Mouse (Mus musculus) hindbrain, embryonic 11.5 days (tissue): Measurements from ENCODE around the gene Magee1. TPM values are rescaled to one million over a fixed set of nuclear protein-coding genes. Genes with fewer than 3 reads are reported as not detected.
"Not testable (repeated sequence)": the region's sequence is repeated elsewhere in the genome, so short reads cannot be mapped to it uniquely, and the experiment has no call there.

ENCODE experiments used
- ATAC-seq: fragments of 200-750 bp; cut with Nextera tagmentation; 2 replicates; pipeline ENCODE4 v1.8.0; 2017; ENCODE audit warnings: mild to moderate bottlenecking, moderate TSS enrichment, moderate library complexity; ENCODE audit not compliant: low FRiP score
- DNase-seq: peaks from one replicate; pipeline ENCODE4 v3.0.0-alpha.2; 2015; ENCODE audit warnings: low spot score
- H3K27ac ChIP-seq: fragments of 300-500 bp; sonication (generic); 2 replicates; pipeline ENCODE4 v1.5.1; 2014; ENCODE audit warnings: mild to moderate bottlenecking, low read depth, low read length
- H3K27me3 ChIP-seq: fragments of 300-500 bp; sonication (generic); 2 replicates; pipeline ENCODE4 v1.6.1; 2014; ENCODE audit warnings: mild to moderate bottlenecking, low read length, moderate library complexity, mixed read lengths; ENCODE audit not compliant: control insufficient read depth, insufficient read depth
- H3K36me3 ChIP-seq: fragments of 300-500 bp; sonication (generic); 2 replicates; pipeline ENCODE4 v1.6.1; 2014; ENCODE audit warnings: mild to moderate bottlenecking, low read length, moderate library complexity, mixed read lengths; ENCODE audit not compliant: control insufficient read depth, insufficient read depth
- H3K4me1 ChIP-seq: fragments of 300-500 bp; sonication (generic); replicated peaks from 2 replicates; pipeline ENCODE4 v1.6.1; 2014; ENCODE audit warnings: low read length, mixed read lengths; ENCODE audit not compliant: control insufficient read depth, insufficient read depth
- H3K4me2 ChIP-seq: fragments of 300-500 bp; sonication (generic); replicated peaks from 2 replicates; pipeline ENCODE4 v1.6.1; 2014; ENCODE audit warnings: mild to moderate bottlenecking, low read depth, low read length
- H3K4me3 ChIP-seq: fragments of 300-500 bp; sonication (generic); 2 replicates; pipeline ENCODE4 v1.5.1; 2014; ENCODE audit warnings: low read depth, low read length
- H3K9ac ChIP-seq: fragments of 300-500 bp; sonication (generic); 2 replicates; pipeline ENCODE4 v1.6.1; 2014; ENCODE audit warnings: low read depth, low read length
- H3K9me3 ChIP-seq: fragments of 300-500 bp; sonication (generic); 2 replicates; pipeline ENCODE4 v1.6.1; 2016; ENCODE audit warnings: low read length; ENCODE audit not compliant: control insufficient read depth
- WGBS: fragments of 180-500 bp; shearing (Covaris S2); extraction: QIAGEN DNeasy Blood & Tissue Kit; methylation state at CpG from one replicate; pipeline ENCODE4 v1.1.7; 2014; 5-methylcytosine and 5-hydroxymethylcytosine counted together
- polyA plus RNA-seq: library from polyadenylated mRNA; unstranded; fragments of >200 nt; fragmentation: Nextera tagmentation; extraction: Ambion mirVana; gene quantifications from 2 replicates; pipeline ENCODE4 v1.2.1, GENCODE M21; 2014

Gene Magee1
- 27.0 and 30.3 TPM in 2 replicates for polyA plus RNA-seq

GRCm38 (mm10) chrX:105120275-105121226 is at the start of gene Magee1:
Magee1 (plus strand) TSS chrX:105120378.
- H3K4me1 ChIP-seq = no peaks in the 10 kb centered on the region
- ATAC-seq (peak; percentile 78), DNase-seq (peak; percentile 79)
- no peaks in the 10 kb centered on the region for H3K36me3 ChIP-seq
- peaks cover 23% of the 10 kb centered on the region for H3K27me3 ChIP-seq
- H3K9ac ChIP-seq = peak within 1 kb of the TSS; percentile 66
- H3K27ac ChIP-seq = peak within 1 kb of the TSS; percentile 17; the same call in 1 of the 2 replicates
- 13% methylated on average over 59 of the region's 65 CpGs for WGBS
- peak within 1 kb of the TSS; percentile 74 for H3K4me2 ChIP-seq
- H3K4me3 ChIP-seq = peak within 1 kb of the TSS; percentile 58
- no peaks in the 10 kb centered on the region for H3K9me3 ChIP-seq

DNA sequence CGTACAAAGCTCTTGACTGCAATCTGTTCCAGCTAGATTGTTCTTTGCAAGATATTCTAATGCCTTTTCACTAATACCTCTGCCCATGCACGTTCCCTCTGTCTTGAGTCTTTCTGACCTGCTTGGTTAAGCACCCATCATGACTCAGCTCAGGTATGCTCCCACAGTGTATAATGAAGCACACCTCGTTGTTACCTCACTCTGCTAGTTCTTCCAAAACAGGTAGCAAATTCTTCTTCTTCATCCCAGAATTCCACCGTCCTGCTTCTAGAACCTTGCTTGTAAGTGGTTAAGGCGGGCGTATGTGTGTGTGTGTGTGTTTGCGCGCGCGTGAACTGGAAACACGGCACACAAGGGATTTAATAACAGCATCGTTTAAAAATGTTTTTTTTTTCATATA is 41.0 kb upstream of the Magee1 start:
- DNase-seq = no peak
- no peaks in the 10 kb centered on the region for H3K9me3 ChIP-seq
- peak overlapping the region; percentile 48 for H3K9ac ChIP-seq
- no peaks in the 10 kb centered on the region for H3K4me1 ChIP-seq
- ATAC-seq = peak; percentile 63
- no peaks in the 10 kb centered on the region for H3K27me3 ChIP-seq
- H3K4me2 ChIP-seq = peak overlapping the region; percentile 61
- no peak overlapping the region for H3K27ac ChIP-seq
- H3K36me3 ChIP-seq = no peaks in the 10 kb centered on the region
- peak overlapping the region; percentile 52 for H3K4me3 ChIP-seq
- WGBS = 4% methylated on average over 12 of the region's 12 CpGs

GRCm38 (mm10) chrX:105079615-105080092 is 40.5 kb upstream of the Magee1 start, which contains the start of gene Pbdc1:
Pbdc1 (plus strand) TSS chrX:105079756.
- Histone ChIP-seq H3K9me3 (no peaks in the 10 kb centered on the region), H3K36me3 (no peaks in the 10 kb centered on the region), H3K27me3 (no peaks in the 10 kb centered on the region), H3K9ac (peak within 1 kb of the TSS; percentile 48), H3K4me3 (peak within 1 kb of the TSS; percentile 52), H3K27ac (no peak within 1 kb of the TSS), H3K4me2 (peak within 1 kb of the TSS; percentile 61), H3K4me1 (no peaks in the 10 kb centered on the region)
- peak; percentile 90 for DNase-seq
- 2% methylated on average over 34 of the region's 35 CpGs for WGBS
- ATAC-seq = peak; percentile 99

- no peak overlapping the region for H3K27ac ChIP-seq
- H3K4me1 ChIP-seq = no peaks in the 10 kb centered on the region
- DNase-seq (no peak), ATAC-seq (no peak)
- WGBS = 14% methylated on average over 8 of the region's 8 CpGs
- H3K27me3 ChIP-seq = no peaks in the 10 kb centered on the region
- peak overlapping the region; percentile 45; the same call in 1 of the 2 replicates for H3K9ac ChIP-seq
- no peaks in the 10 kb centered on the region for H3K9me3 ChIP-seq
- H3K4me3 ChIP-seq = peak overlapping the region; percentile 52
- no peaks in the 10 kb centered on the region for H3K36me3 ChIP-seq
- H3K4me2 ChIP-seq = peak overlapping the region; percentile 49
These were observed 40.1 kb upstream of the Magee1 start for GRCm38 (mm10) chrX:105080096-105080495.

GRCm38 (mm10) chrX:105083013-105083412 is 37.2 kb upstream of the Magee1 start:
- ATAC-seq, H3K9me3 ChIP-seq, H3K4me1 ChIP-seq, H3K27me3 ChIP-seq, DNase-seq, H3K27ac ChIP-seq, H3K36me3 ChIP-seq, H3K4me2 ChIP-seq, H3K9ac ChIP-seq, H3K4me3 ChIP-seq: not testable (repeated sequence)
- WGBS = 88% methylated on average over 7 of the region's 7 CpGs

- DNase-seq (peak; percentile 39), ATAC-seq (no peak)
- Histone ChIP-seq H3K9me3 (no peaks in the 10 kb centered on the region), H3K4me1 (no peaks in the 10 kb centered on the region), H3K9ac (no peak overlapping the region), H3K4me2 (no peak overlapping the region), H3K4me3 (no peak overlapping the region), H3K36me3 (no peaks in the 10 kb centered on the region), H3K27ac (no peak overlapping the region), H3K27me3 (no peaks in the 10 kb centered on the region)
- 44% methylated on average over 5 of the region's 5 CpGs for WGBS
These were observed 16.0 kb upstream of the Magee1 start for GRCm38 (mm10) chrX:105104175-105104574.

DNA sequence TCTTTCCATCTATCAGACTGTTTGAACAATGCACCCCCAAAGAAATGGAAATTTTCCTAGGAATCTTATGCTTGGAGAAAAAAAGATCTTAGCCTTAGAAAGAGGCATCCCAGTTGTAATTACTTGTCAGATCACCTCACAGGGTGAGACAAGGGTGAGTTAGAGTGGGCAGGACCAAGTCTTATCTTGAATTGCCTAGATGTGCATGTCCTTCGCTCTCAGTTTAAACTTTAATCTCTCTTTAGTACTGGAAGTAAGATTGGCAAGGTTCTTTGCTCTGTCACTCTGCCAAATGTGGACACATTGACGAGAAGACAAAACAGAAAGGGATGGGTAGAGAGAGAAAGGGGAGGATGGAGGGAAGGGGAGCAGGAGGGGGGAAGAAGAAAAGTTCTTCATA is 5.2 kb upstream of the Magee1 start:
- no peaks in the 10 kb centered on the region for H3K9me3 ChIP-seq
- H3K27ac ChIP-seq = no peak overlapping the region
- H3K27me3 ChIP-seq = peaks cover 8% of the 10 kb centered on the region
- WGBS = 81% methylated on average over 2 of the region's 2 CpGs
- DNase-seq (no peak), ATAC-seq (no peak)
- H3K36me3 ChIP-seq = no peaks in the 10 kb centered on the region
- no peak overlapping the region for H3K9ac ChIP-seq
- no peak overlapping the region for H3K4me3 ChIP-seq
- no peak overlapping the region for H3K4me2 ChIP-seq
- no peaks in the 10 kb centered on the region for H3K4me1 ChIP-seq

- Histone ChIP-seq H3K9me3 (no peaks in the 10 kb centered on the region), H3K36me3 (no peaks in the 10 kb centered on the region), H3K4me2 (peak overlapping the region; percentile 74), H3K27me3 (peaks cover 23% of the 10 kb centered on the region), H3K9ac (peak overlapping the region; percentile 66), H3K4me1 (no peaks in the 10 kb centered on the region), H3K27ac (no peak overlapping the region), H3K4me3 (peak overlapping the region; percentile 58)
- peak; percentile 90 for ATAC-seq
- WGBS = 20% methylated on average over 35 of the region's 38 CpGs
- peak; percentile 78 for DNase-seq
These were observed 1.2 kb downstream of the Magee1 start for GRCm38 (mm10) chrX:105121227-105121865.
